Mouse (Mus musculus) left cerebral cortex, postnatal 25 days (tissue): Measurements from ENCODE around the gene Fbxo6. TPM values are rescaled to one million over a fixed set of nuclear protein-coding genes. Genes with fewer than 3 reads are reported as not detected.
A peak's percentile ranks its signal among the peaks of the same experiment; 100 is the strongest.
"Not testable (repeated sequence)": the region's sequence is repeated elsewhere in the genome, so short reads cannot be mapped to it uniquely, and the experiment has no call there.

Experiments used
- DNase-seq, 2 experiments: peaks; one replicate each; pipeline ENCODE4 v3.0.0; 2022; ENCODE audit warnings: low spot score in 2 of 2, mixed read lengths in 1 of 2
- intact Hi-C: fragments of 180-260 bp; cut with DNase I; formaldehyde crosslinking; loops from one replicate; pipeline ENCODE4 v1.15.1; 2025
- total RNA-seq, 2 experiments: library from RNA; stranded (reverse); gene quantifications; 2 replicates each; pipeline ENCODE4 v1.2.3; 2021

Gene Fbxo6
- total RNA-seq, 2 experiments from 2014 or later, result 26.9 to 28.0 TPM

GRCm38 (mm10) chr4:148130561-148131413 lies 21.2 kb downstream of the Fbxo6 start, which contains the start of gene Draxin:
Gene Draxin (minus strand): TSS chr4:148130698.
- DNase-seq, result no peak
- intact Hi-C loops, result no loop called here

GRCm38 (mm10) chr4:148130133-148130532 lies 21.8 kb downstream of the Fbxo6 start, which contains the start of gene Mad2l2:
Gene Mad2l2 (plus strand): TSS chr4:148130384.
- DNase-seq, result no peak
- intact Hi-C loops, result no loop called here

DNA sequence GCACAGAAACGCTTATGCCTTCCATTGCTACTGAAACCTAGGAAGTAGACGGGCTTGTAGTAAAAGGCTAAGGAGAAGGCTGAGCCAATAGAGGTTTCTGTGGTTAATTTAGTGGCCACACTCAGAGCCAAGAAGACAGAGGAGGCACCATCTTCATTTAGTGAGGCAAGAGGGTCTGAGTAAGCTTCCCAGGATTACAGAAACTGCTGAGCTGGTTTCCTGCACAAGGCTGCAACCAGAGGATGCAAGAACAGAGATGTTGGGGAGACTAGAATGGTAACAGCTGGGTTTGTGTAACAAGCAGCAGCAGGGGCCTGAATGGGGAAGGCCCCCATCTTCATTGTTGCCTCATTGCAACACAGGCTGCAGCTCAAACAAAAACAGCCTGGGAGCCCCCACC lies 23.3 kb downstream of the Fbxo6 start:
- intact Hi-C loops, result no loop called here
- no peak for DNase-seq

- intact Hi-C loops, result no loop called here
- no peak for DNase-seq
Measured at GRCm38 (mm10) chr4:148128241-148128640, 23.7 kb downstream of the Fbxo6 start.

GRCm38 (mm10) chr4:148122694-148123066 lies 29.3 kb downstream of the Fbxo6 start:
- intact Hi-C loops, result loop anchor here (5.0 kb wide), 1 partner anchor 305 kb away; no protein-coding TSS in a partner anchor
- no peak for DNase-seq

DNA sequence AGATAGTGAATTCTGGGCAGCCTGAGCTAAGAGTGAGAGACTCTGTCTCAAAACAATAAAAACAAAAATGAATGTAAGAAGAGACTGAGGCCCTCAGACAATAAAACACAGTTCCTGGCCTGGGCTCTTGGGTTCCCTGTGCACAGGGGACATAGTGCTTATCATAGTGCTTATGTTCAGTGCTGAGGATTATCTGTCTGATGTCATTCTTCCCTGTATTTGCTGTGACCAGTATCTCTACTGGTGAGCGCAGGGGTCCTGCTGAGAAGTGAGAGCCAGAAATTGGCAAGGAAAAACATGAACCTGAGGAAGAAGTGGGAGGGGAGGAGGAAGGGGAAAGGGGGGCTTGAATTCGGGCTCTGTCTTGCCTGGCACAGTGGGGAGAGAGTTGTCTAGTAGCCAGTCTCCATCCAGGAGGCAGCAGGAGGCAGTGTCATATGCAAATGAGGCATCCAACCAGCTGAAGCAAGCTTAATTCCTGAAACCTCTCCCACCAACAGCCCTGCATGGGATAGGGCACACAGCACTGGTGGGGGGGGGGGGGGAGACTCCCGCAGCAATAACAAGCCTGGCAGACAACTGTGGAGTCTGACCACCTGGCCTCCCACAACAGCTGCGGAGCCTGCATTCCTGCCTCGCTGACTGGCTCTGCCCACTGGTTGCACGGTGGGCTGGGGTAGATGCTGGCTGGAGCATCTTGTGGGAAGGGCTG lies 29.8 kb downstream of the Fbxo6 start:
- no peak for DNase-seq
- intact Hi-C loops, result loop anchor here (5.0 kb wide), 1 partner anchor 305 kb away; no protein-coding TSS in a partner anchor

- DNase-seq, result peak; percentile 28 to 39
- intact Hi-C loops, result loop anchor here (5.0 kb wide), 1 partner anchor 306 kb away; no protein-coding TSS in a partner anchor
Measured at GRCm38 (mm10) chr4:148121362-148121761, 30.6 kb downstream of the Fbxo6 start.

GRCm38 (mm10) chr4:148120555-148120954 lies 31.4 kb downstream of the Fbxo6 start:
- intact Hi-C loops, result loop anchor here (5.0 kb wide), 1 partner anchor 307 kb away; no protein-coding TSS in a partner anchor
- no peak for DNase-seq

DNA sequence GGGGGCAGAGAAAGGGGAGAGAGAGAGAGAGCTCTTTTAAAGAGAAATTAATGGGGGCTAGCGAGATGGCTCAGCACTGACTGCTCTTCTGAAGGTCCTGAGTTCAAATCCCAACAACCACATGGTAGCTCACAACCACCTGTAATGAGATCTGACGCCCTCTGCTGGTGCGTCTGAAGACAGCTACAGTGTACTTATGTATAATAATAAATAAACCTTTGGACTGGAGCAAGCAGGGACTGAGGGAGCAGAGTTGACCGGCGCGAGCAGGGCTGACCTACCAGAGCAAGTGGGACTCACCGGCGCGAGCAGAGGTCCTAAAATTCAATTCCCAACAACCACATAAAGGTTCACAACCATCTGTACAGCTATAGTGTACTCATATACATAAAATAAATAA lies 32.4 kb downstream of the Fbxo6 start:
- intact Hi-C loops, result not testable (repeated sequence)

DNA sequence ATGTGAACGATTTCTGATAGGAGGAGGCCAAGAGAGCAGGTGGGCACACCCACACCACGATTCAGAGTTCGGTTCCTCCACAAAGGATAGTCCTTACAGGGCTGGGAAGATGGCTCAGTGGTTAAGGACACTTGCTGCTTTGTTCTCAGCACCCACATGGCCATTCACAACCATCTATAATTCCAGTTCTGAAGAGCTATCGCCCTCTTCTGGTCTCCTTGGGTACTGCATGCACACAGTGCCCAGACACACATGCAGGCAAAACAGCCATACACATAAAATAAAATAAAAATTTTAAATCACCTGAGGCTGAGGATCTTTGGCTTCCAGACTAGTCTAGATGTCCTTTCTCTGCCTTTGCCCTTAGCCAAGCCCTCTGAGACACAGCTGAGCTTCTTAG lies 34.5 kb downstream of the Fbxo6 start:
- intact Hi-C loops, result no loop called here

More for the DNA sequence above, 32.4 kb downstream of the Fbxo6 start:
- not testable (repeated sequence) for DNase-seq

GRCm38 (mm10) chr4:148116657-148117056 lies 35.3 kb downstream of the Fbxo6 start:
- intact Hi-C loops, result no loop called here
- no peak for DNase-seq

More for the DNA sequence above, 34.5 kb downstream of the Fbxo6 start:
- DNase-seq, result no peak

DNA sequence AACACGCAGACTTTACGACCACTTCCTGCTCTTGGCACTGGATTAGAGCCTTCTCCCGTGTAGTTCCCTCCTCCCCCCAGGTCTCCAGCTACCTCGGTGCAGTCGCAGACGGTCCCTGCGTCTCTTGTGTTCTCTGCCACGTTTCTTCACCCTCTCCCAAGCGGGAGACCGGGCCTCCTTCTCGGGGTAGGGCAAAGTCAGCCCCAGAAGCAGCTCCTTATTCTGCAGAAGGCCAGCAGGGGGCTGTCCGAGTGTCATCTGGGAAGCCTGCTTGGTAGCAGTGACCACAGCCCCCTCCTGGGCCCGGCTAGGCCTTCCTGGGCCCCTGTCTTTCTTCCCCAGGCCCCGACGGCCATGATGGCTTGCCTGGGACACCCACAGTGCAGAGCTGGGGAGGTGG lies 36.5 kb downstream of the Fbxo6 start:
- DNase-seq, result no peak
- intact Hi-C loops, result no loop called here

DNA sequence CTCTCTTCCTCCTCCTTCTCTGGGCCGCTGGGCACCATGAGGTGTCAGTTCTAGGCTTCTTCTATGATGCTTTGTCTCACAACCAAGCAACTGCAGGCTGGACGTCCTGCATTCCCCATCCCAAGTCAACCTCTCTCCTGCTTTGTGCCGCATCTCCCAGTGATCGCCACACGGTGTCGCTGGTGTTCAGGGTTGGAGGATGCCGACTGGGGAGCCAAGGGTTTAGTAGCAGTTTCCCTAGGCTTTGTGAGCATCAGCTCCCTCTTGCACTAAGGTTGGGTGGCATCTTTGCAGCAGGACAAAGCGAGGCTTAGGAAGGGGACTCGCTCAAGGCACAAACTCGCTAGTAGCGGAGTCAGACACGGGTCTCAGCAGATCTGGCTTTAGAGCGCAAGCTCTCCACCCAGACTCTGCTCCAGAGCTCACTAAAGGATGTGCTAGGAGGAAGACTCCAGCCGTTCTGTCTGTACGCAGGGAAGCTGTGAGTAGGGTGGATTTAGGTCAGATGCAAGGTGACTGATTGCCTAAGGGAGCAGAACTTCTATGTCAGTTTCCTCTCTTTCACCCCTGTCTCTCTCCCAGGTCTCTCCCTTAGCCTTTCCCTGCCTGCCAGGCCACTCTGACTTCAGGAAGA lies 37.1 kb downstream of the Fbxo6 start:
- DNase-seq, result peak; percentile 78 to 84
- intact Hi-C loops, result loop anchor here (1.0 kb wide), 1 partner anchor 49 kb away; no protein-coding TSS in a partner anchor

GRCm38 (mm10) chr4:148112519-148112918 lies 39.4 kb downstream of the Fbxo6 start:
- intact Hi-C loops, result no loop called here
- no peak for DNase-seq

- intact Hi-C loops, result no loop called here
- no peak for DNase-seq
Measured at GRCm38 (mm10) chr4:148109215-148109614, 42.7 kb downstream of the Fbxo6 start.

- DNase-seq, result no peak
- intact Hi-C loops, result no loop called here
Measured at GRCm38 (mm10) chr4:148108565-148109100, 43.3 kb downstream of the Fbxo6 start.

DNA sequence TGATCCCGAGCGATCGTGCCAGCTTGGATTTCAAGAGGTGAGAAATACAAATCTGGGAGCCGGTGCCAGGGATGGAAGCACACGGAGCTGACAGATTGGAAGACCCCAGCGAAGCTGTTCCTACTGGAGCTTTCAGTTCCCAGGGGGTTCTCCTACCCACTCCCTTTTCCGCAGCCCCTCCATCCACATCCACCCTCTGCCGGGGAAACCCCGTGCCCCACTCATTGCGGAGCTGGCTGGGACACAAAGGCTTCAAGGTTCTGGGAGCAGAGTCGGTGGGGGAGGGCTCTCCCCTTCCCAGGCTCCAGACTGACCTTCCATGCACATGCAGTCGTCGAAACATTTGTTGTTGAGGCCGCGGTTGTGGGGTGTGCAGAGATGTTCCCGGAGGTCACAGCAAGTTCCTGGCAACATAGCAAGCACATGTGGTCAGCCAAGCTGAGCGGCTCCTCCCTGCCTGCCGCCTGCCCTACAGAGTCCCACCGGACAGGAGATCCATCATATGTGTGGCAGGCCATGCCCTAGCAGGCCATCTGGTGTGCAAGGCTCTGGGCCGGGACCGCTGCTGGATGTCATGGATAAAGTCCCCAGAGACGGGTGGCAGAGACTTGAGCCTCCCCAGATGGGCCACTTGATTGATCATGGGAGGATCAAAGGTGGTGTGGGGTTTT lies 44.2 kb downstream of the Fbxo6 start:
- intact Hi-C loops, result no loop called here
- DNase-seq, result no peak

GRCm38 (mm10) chr4:148104146-148104545 lies 47.8 kb downstream of the Fbxo6 start:
- intact Hi-C loops, result no loop called here
- no peak for DNase-seq
